Mouse (Mus musculus): ENCODE results near the gene 1700037C18Rik.
A peak's percentile ranks its signal among the peaks of the same experiment; 100 is the strongest.
"Not testable (repeated sequence)": the region's sequence is repeated elsewhere in the genome, so short reads cannot be mapped to it uniquely, and the experiment has no call there.

Gene 1700037C18Rik

GRCm38 (mm10) chr16:3872216-3873047 is 36.1 kb downstream of the 1700037C18Rik start, which contains the start of gene Naa60:
Gene Naa60, plus strand, starts transcription at chr16:3872375.
- peak; percentile 83 for DNase-seq (ENCODE audit: low spot score)

- no peak for DNase-seq (ENCODE audit: low spot score)
Measured at GRCm38 (mm10) chr16:3871815-3872214, 36.7 kb downstream of the 1700037C18Rik start.

GRCm38 (mm10) chr16:3859254-3859653 is 49.2 kb downstream of the 1700037C18Rik start:
- DNase-seq (ENCODE audit: low spot score) = no peak

- DNase-seq (ENCODE audit: low spot score) = no peak
Measured at GRCm38 (mm10) chr16:3855776-3856175, 52.7 kb downstream of the 1700037C18Rik start.

- no peak for DNase-seq (ENCODE audit: low spot score)
Measured at GRCm38 (mm10) chr16:3854437-3855182, 53.9 kb downstream of the 1700037C18Rik start.

GRCm38 (mm10) chr16:3852586-3852985 is 55.9 kb downstream of the 1700037C18Rik start:
- no peak for DNase-seq (ENCODE audit: low spot score)

- DNase-seq (ENCODE audit: low spot score) = not testable (repeated sequence)
Measured at GRCm38 (mm10) chr16:3851301-3851700, 57.2 kb downstream of the 1700037C18Rik start.

- no peak for DNase-seq (ENCODE audit: low spot score)
Measured at GRCm38 (mm10) chr16:3848416-3848815, 60.1 kb downstream of the 1700037C18Rik start.

GRCm38 (mm10) chr16:3847871-3848270 is 60.6 kb downstream of the 1700037C18Rik start:
- DNase-seq (ENCODE audit: low spot score) = no peak

GRCm38 (mm10) chr16:3846711-3847518 is 61.6 kb downstream of the 1700037C18Rik start, which contains the start of gene Zfp174:
Gene Zfp174, plus strand, starts transcription at chr16:3847268.
- peak; percentile 95 for DNase-seq (ENCODE audit: low spot score)

Data from c-Kit-positive CD71-positive TER-119-positive erythroid progenitor cells, embryonic 14.5 days (primary cell).